Mouse (Mus musculus) thymus, postnatal 14 days (tissue): ENCODE data around the gene Pros1.

ENCODE experiments used
- DNase-seq: peaks from one replicate; pipeline ENCODE4 v3.0.0; 2021

Pros1 gene

GRCm38 (mm10) chr16:62854191-62855068, at the start of gene Pros1:
Pros1 (plus strand) TSS chr16:62854307.
- peak; percentile 40 for DNase-seq

GRCm38 (mm10) chr16:62804621-62805020, 49.5 kb upstream of the Pros1 start:
- DNase-seq: no peak

- peak; percentile 50 for DNase-seq
These were observed 46.7 kb upstream of the Pros1 start for GRCm38 (mm10) chr16:62807249-62807979.

- DNase-seq: no peak
These were observed 43.3 kb upstream of the Pros1 start for GRCm38 (mm10) chr16:62810855-62811254.

- DNase-seq: no peak
These were observed 40.3 kb upstream of the Pros1 start for GRCm38 (mm10) chr16:62813790-62814189.

- DNase-seq: no peak
These were observed 39.6 kb upstream of the Pros1 start, which contains the start of gene Stx19 for GRCm38 (mm10) chr16:62814491-62814890. Stx19 (plus strand) TSS chr16:62814676.

- no peak for DNase-seq
These were observed 31.6 kb upstream of the Pros1 start for GRCm38 (mm10) chr16:62822472-62822871.

- DNase-seq: peak; percentile 26
These were observed 27.7 kb upstream of the Pros1 start for GRCm38 (mm10) chr16:62826156-62827001.

GRCm38 (mm10) chr16:62832027-62832426, 22.1 kb upstream of the Pros1 start:
- no peak for DNase-seq

GRCm38 (mm10) chr16:62832481-62832880, 21.6 kb upstream of the Pros1 start:
- peak; percentile 54 for DNase-seq

GRCm38 (mm10) chr16:62834016-62834735, 19.9 kb upstream of the Pros1 start:
- DNase-seq: no peak

- no peak for DNase-seq
These were observed 8.8 kb upstream of the Pros1 start for GRCm38 (mm10) chr16:62845341-62845740.

- peak; percentile 92 for DNase-seq
These were observed 7.4 kb upstream of the Pros1 start, which contains the start of gene Arl13b for GRCm38 (mm10) chr16:62846498-62847312. Arl13b (minus strand) TSS chr16:62847040.

- peak; percentile 9 for DNase-seq
These were observed 1.4 kb upstream of the Pros1 start for GRCm38 (mm10) chr16:62852464-62853252.

GRCm38 (mm10) chr16:62853611-62854126, 438 bp upstream of the Pros1 start:
- DNase-seq: no peak

- DNase-seq: no peak
These were observed 1.3 kb downstream of the Pros1 start for GRCm38 (mm10) chr16:62855385-62855784.

- DNase-seq: no peak
These were observed 2.2 kb downstream of the Pros1 start for GRCm38 (mm10) chr16:62856273-62856672.

- DNase-seq: no peak
These were observed 3.4 kb downstream of the Pros1 start for GRCm38 (mm10) chr16:62857498-62857897.

- no peak for DNase-seq
These were observed 3.9 kb downstream of the Pros1 start for GRCm38 (mm10) chr16:62858018-62858417.

- DNase-seq: no peak
These were observed 6.0 kb downstream of the Pros1 start for GRCm38 (mm10) chr16:62860140-62860539.
